Mouse (Mus musculus) limb, embryonic 13.5 days (tissue): Measurements from ENCODE around the gene Gpr176. TPM values are rescaled to one million over a fixed set of nuclear protein-coding genes. Genes with fewer than 3 reads are reported as not detected.

ENCODE experiments used
- ATAC-seq: fragments of 200-750 bp; cut with Nextera tagmentation; 2 replicates; pipeline ENCODE4 v1.8.0; 2017; ENCODE audit warnings: low read depth, moderate number of reproducible peaks, moderate TSS enrichment; ENCODE audit not compliant: low FRiP score
- H3K27ac ChIP-seq: fragments of 300-500 bp; sonication (generic); 2 replicates; pipeline ENCODE4 v1.5.1; 2015; ENCODE audit warnings: inconsistent platforms, mild to moderate bottlenecking, moderate library complexity
- H3K27me3 ChIP-seq: fragments of 300-500 bp; sonication (generic); 2 replicates; pipeline ENCODE4 v1.6.1; 2015; ENCODE audit warnings: mild to moderate bottlenecking, inconsistent platforms
- H3K36me3 ChIP-seq: fragments of 300-500 bp; sonication (generic); 2 replicates; pipeline ENCODE4 v1.6.1; 2015; ENCODE audit warnings: inconsistent platforms, mild to moderate bottlenecking, moderate library complexity
- H3K4me1 ChIP-seq: fragments of 300-500 bp; sonication (generic); 2 replicates; pipeline ENCODE4 v1.6.1; 2015; ENCODE audit warnings: inconsistent platforms
- H3K4me2 ChIP-seq: fragments of 300-500 bp; sonication (generic); replicated peaks from 2 replicates; pipeline ENCODE4 v1.6.1; 2015; ENCODE audit warnings: inconsistent platforms, mild to moderate bottlenecking, moderate library complexity
- H3K4me3 ChIP-seq: fragments of 300-500 bp; sonication (generic); 2 replicates; pipeline ENCODE4 v1.5.1; 2015; ENCODE audit warnings: moderate library complexity, mild to moderate bottlenecking, inconsistent platforms
- H3K9ac ChIP-seq: fragments of 300-500 bp; sonication (generic); 2 replicates; pipeline ENCODE4 v1.6.1; 2015; ENCODE audit warnings: mild to moderate bottlenecking, inconsistent platforms
- H3K9me3 ChIP-seq: fragments of 300-500 bp; sonication (generic); 2 replicates; pipeline ENCODE4 v1.6.1; 2016; ENCODE audit warnings: inconsistent platforms
- WGBS: fragments of 180-500 bp; shearing (Covaris S2); methylation state at CpG from one replicate; pipeline ENCODE4 v1.1.7; 2015; 5-methylcytosine and 5-hydroxymethylcytosine counted together
- microRNA-seq: library from miRNA; unstranded; fragments of <30 nt; microRNA quantifications from one replicate; pipeline ENCODE4, GENCODE M21; 2016
- polyA plus RNA-seq: library from polyadenylated mRNA; unstranded; fragments of >200 nt; fragmentation: Nextera tagmentation; extraction: Ambion mirVana; gene quantifications from 2 replicates; pipeline ENCODE4 v1.2.1, GENCODE M21; 2015

The Gpr176 gene
- polyA plus RNA-seq, 1 experiment from 2014 or later = 0.34 TPM

GRCm38 (mm10) chr2:118254516-118254915 is 118.7 kb downstream of the Gpr176 start:
- H3K9ac ChIP-seq = no peak overlapping the region
- no peak for ATAC-seq
- no peak overlapping the region for H3K4me2 ChIP-seq
- H3K4me1 ChIP-seq = peaks cover 5% of the 10 kb centered on the region; the same call in 1 of the 2 replicates
- peaks cover 14% of the 10 kb centered on the region; the same call in 1 of the 2 replicates for H3K27me3 ChIP-seq
- H3K27ac ChIP-seq = no peak overlapping the region
- no peak overlapping the region for H3K4me3 ChIP-seq
- H3K36me3 ChIP-seq = no peaks in the 10 kb centered on the region
- no peaks in the 10 kb centered on the region for H3K9me3 ChIP-seq
- WGBS = 29% methylated on average over 8 of the region's 8 CpGs

- 81% methylated on average over 12 of the region's 12 CpGs for WGBS
- peaks cover 7% of the 10 kb centered on the region; the same call in 1 of the 2 replicates for H3K27me3 ChIP-seq
- H3K27ac ChIP-seq = no peak overlapping the region
- no peak overlapping the region for H3K4me2 ChIP-seq
- no peak overlapping the region for H3K9ac ChIP-seq
- ATAC-seq = no peak
- H3K4me3 ChIP-seq = no peak overlapping the region
- H3K9me3 ChIP-seq = no peaks in the 10 kb centered on the region
- no peaks in the 10 kb centered on the region for H3K36me3 ChIP-seq
- no peaks in the 10 kb centered on the region; the same call in 1 of the 2 replicates for H3K4me1 ChIP-seq
Observed at GRCm38 (mm10) chr2:118248966-118249365, 124.3 kb downstream of the Gpr176 start.

GRCm38 (mm10) chr2:118248016-118248415 is 125.2 kb downstream of the Gpr176 start:
- no peak for ATAC-seq
- Histone ChIP-seq H3K27me3 (no peaks in the 10 kb centered on the region), H3K4me1 (no peaks in the 10 kb centered on the region; the same call in 1 of the 2 replicates), H3K4me3 (no peak overlapping the region), H3K9me3 (no peaks in the 10 kb centered on the region), H3K9ac (no peak overlapping the region), H3K4me2 (no peak overlapping the region), H3K27ac (no peak overlapping the region), H3K36me3 (no peaks in the 10 kb centered on the region)
- 54% methylated on average over 2 of the region's 2 CpGs for WGBS

GRCm38 (mm10) chr2:118245914-118246313 is 127.3 kb downstream of the Gpr176 start:
- no peak overlapping the region for H3K9ac ChIP-seq
- H3K4me1 ChIP-seq = no peaks in the 10 kb centered on the region; the same call in 1 of the 2 replicates
- no peaks in the 10 kb centered on the region for H3K36me3 ChIP-seq
- no peaks in the 10 kb centered on the region for H3K27me3 ChIP-seq
- H3K27ac ChIP-seq = no peak overlapping the region
- WGBS = 12% methylated on average over 10 of the region's 10 CpGs
- ATAC-seq = peak; percentile 64; the same call in 1 of the 2 replicates
- no peaks in the 10 kb centered on the region for H3K9me3 ChIP-seq
- H3K4me3 ChIP-seq = no peak overlapping the region
- no peak overlapping the region for H3K4me2 ChIP-seq

- H3K9me3 ChIP-seq = no peaks in the 10 kb centered on the region
- H3K4me2 ChIP-seq = no peak overlapping the region
- H3K27ac ChIP-seq = no peak overlapping the region
- no peak overlapping the region for H3K9ac ChIP-seq
- H3K4me1 ChIP-seq = peaks cover 9% of the 10 kb centered on the region
- WGBS = 30% methylated on average over 7 of the region's 7 CpGs
- H3K4me3 ChIP-seq = no peak overlapping the region
- no peak for ATAC-seq
- H3K36me3 ChIP-seq = no peaks in the 10 kb centered on the region
- H3K27me3 ChIP-seq = no peaks in the 10 kb centered on the region
Observed at GRCm38 (mm10) chr2:118236196-118236595, 137.0 kb downstream of the Gpr176 start.

GRCm38 (mm10) chr2:118235614-118236013 is 137.6 kb downstream of the Gpr176 start:
- Histone ChIP-seq H3K27me3 (no peaks in the 10 kb centered on the region), H3K27ac (no peak overlapping the region), H3K9me3 (no peaks in the 10 kb centered on the region), H3K9ac (no peak overlapping the region), H3K4me1 (peaks cover 9% of the 10 kb centered on the region), H3K4me2 (no peak overlapping the region), H3K36me3 (no peaks in the 10 kb centered on the region), H3K4me3 (no peak overlapping the region)
- WGBS = 64% methylated on average over 3 of the region's 3 CpGs
- no peak for ATAC-seq

GRCm38 (mm10) chr2:118230544-118230943 is 142.7 kb downstream of the Gpr176 start:
- ATAC-seq = no peak
- no peak overlapping the region for H3K4me3 ChIP-seq
- H3K9ac ChIP-seq = no peak overlapping the region
- no peak overlapping the region for H3K4me2 ChIP-seq
- H3K27ac ChIP-seq = no peak overlapping the region
- H3K27me3 ChIP-seq = no peaks in the 10 kb centered on the region
- H3K4me1 ChIP-seq = peaks cover under 1% of the 10 kb centered on the region
- H3K36me3 ChIP-seq = no peaks in the 10 kb centered on the region
- no peaks in the 10 kb centered on the region for H3K9me3 ChIP-seq
- 54% methylated on average over 3 of the region's 3 CpGs for WGBS

- no peak overlapping the region for H3K27ac ChIP-seq
- WGBS = 94% methylated on average over 4 of the region's 4 CpGs
Observed at GRCm38 (mm10) chr2:118228486-118229079, 144.6 kb downstream of the Gpr176 start.

More at GRCm38 (mm10) chr2:118228486-118229079, 144.6 kb downstream of the Gpr176 start:
- H3K27me3 ChIP-seq = no peaks in the 10 kb centered on the region
- peaks cover 10% of the 10 kb centered on the region; the same call in 1 of the 2 replicates for H3K4me1 ChIP-seq
- H3K9me3 ChIP-seq = no peaks in the 10 kb centered on the region
- H3K4me3 ChIP-seq = no peak overlapping the region
- no peaks in the 10 kb centered on the region for H3K36me3 ChIP-seq
- no peak overlapping the region for H3K4me2 ChIP-seq
- ATAC-seq = no peak
- no peak overlapping the region for H3K9ac ChIP-seq

Small RNA genes within 50 kb of the gene (microRNA-seq; reads per million reads assigned to microRNA genes)
- not detected for gene Gm22800

Other genes starting within 250 kb of the Gpr176 start
- 0.48 and 0.75 TPM in 2 replicates for gene Fsip1, start 116.5 kb downstream of the Gpr176 start, polyA plus RNA-seq
- gene Eif2ak4, start 15.2 kb upstream of the Gpr176 start, polyA plus RNA-seq = 11.3 and 11.8 TPM in 2 replicates
- 244 and 249 TPM in 2 replicates for gene Srp14, start 106.3 kb upstream of the Gpr176 start, polyA plus RNA-seq
- 6.8 and 7.3 TPM in 2 replicates for gene Bmf, start 176.3 kb upstream of the Gpr176 start, polyA plus RNA-seq
- 85.6 and 89.9 TPM in 2 replicates for gene Bub1b, start 224.8 kb upstream of the Gpr176 start, polyA plus RNA-seq